Mouse (Mus musculus) midbrain, embryonic 12.5 days (tissue): ENCODE measurements around the gene Carns1. TPM values are rescaled to one million over a fixed set of nuclear protein-coding genes. Genes with fewer than 3 reads are reported as not detected.
A peak's percentile ranks its signal among the peaks of the same experiment; 100 is the strongest.

Source experiments
- ATAC-seq: fragments of 200-750 bp; cut with Nextera tagmentation; 2 replicates; pipeline ENCODE4 v1.8.0; 2017; ENCODE audit warnings: low read depth, moderate TSS enrichment, moderate library complexity; ENCODE audit not compliant: low FRiP score
- H3K27ac ChIP-seq: fragments of 300-500 bp; sonication (generic); replicated peaks from 2 replicates; pipeline ENCODE4 v1.5.1; 2016; ENCODE audit warnings: mild to moderate bottlenecking
- H3K27me3 ChIP-seq: fragments of 300-500 bp; sonication (generic); 2 replicates; pipeline ENCODE4 v1.6.1; 2016; ENCODE audit warnings: mild to moderate bottlenecking
- H3K36me3 ChIP-seq: fragments of 300-500 bp; sonication (generic); 2 replicates; pipeline ENCODE4 v1.6.1; 2016
- H3K4me1 ChIP-seq: fragments of 300-500 bp; sonication (generic); 2 replicates; pipeline ENCODE4 v1.6.1; 2016
- H3K4me2 ChIP-seq: fragments of 300-500 bp; sonication (generic); replicated peaks from 2 replicates; pipeline ENCODE4 v1.6.1; 2016; ENCODE audit warnings: mild to moderate bottlenecking, moderate library complexity
- H3K4me3 ChIP-seq: fragments of 300-500 bp; sonication (generic); 2 replicates; pipeline ENCODE4 v1.5.1; 2016; ENCODE audit warnings: mild to moderate bottlenecking
- H3K9ac ChIP-seq: fragments of 300-500 bp; sonication (generic); replicated peaks from 2 replicates; pipeline ENCODE4 v1.6.1; 2016; ENCODE audit warnings: mild to moderate bottlenecking, moderate library complexity
- H3K9me3 ChIP-seq: fragments of 300-500 bp; sonication (generic); 2 replicates; pipeline ENCODE4 v1.6.1; 2016; ENCODE audit warnings: mild to moderate bottlenecking
- WGBS: fragments of 180-500 bp; shearing (Covaris S2); methylation state at CpG from one replicate; pipeline ENCODE4 v1.1.7; 2016; 5-methylcytosine and 5-hydroxymethylcytosine counted together
- polyA plus RNA-seq: library from polyadenylated mRNA; unstranded; fragments of >200 nt; fragmentation: Nextera tagmentation; extraction: Ambion mirVana; gene quantifications from 2 replicates; pipeline ENCODE4 v1.2.1, GENCODE M21; 2016

The Carns1 gene
- polyA plus RNA-seq, 1 experiment from 2014 or later, result 4.2 TPM

DNA sequence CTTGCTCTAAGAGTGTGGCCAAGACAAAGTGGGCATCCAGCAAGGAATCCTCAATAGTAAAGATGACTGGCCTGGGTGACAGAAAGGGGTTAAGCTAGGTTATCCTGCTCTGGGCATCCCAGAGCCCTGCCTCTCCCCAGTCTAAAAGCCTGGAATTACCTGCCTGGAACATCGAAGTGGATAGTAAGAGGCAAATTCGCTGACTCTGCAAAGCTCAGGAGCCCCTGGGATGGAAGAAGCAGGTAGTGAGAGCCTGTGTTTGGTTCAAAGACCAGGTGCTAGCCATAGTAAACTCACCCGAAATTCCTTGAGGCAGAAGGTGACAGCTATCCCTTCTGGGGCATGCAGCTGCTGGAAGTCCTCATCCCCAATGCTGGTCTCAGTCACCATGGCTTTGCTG is 21.9 kb upstream of the Carns1 start:
- ATAC-seq, result no peak
- Histone ChIP-seq H3K4me2 (no peak overlapping the region), H3K36me3 (peaks cover 56% of the 10 kb centered on the region), H3K9me3 (no peaks in the 10 kb centered on the region), H3K4me3 (no peak overlapping the region), H3K4me1 (peaks cover 44% of the 10 kb centered on the region), H3K27me3 (0 out of 2 replicates have a peak, but pooled peaks cover 1% of the 10 kb centered on the region), H3K9ac (no peak overlapping the region), H3K27ac (0 out of 2 replicates have a peak overlapping the region, but pooled peaks have one; percentile 8)
- 74% methylated on average over 3 of the region's 3 CpGs for WGBS

GRCm38 (mm10) chr19:4196548-4196947 is 21.3 kb upstream of the Carns1 start:
- ATAC-seq, result no peak
- no peaks in the 10 kb centered on the region for H3K9me3 ChIP-seq
- 61% methylated on average over 5 of the region's 5 CpGs for WGBS
- 0 out of 2 replicates have a peak overlapping the region, but pooled peaks have one; percentile 8 for H3K27ac ChIP-seq
- peaks cover 42% of the 10 kb centered on the region for H3K4me1 ChIP-seq
- no peak overlapping the region for H3K4me2 ChIP-seq
- H3K9ac ChIP-seq, result no peak overlapping the region
- no peaks in the 10 kb centered on the region for H3K27me3 ChIP-seq
- H3K4me3 ChIP-seq, result no peak overlapping the region
- H3K36me3 ChIP-seq, result peaks cover 56% of the 10 kb centered on the region

GRCm38 (mm10) chr19:4196048-4196447 is 20.8 kb upstream of the Carns1 start:
- Histone ChIP-seq H3K4me2 (no peak overlapping the region), H3K27ac (no peak overlapping the region), H3K4me3 (no peak overlapping the region), H3K9ac (no peak overlapping the region), H3K36me3 (peaks cover 56% of the 10 kb centered on the region), H3K27me3 (no peaks in the 10 kb centered on the region), H3K9me3 (no peaks in the 10 kb centered on the region), H3K4me1 (peaks cover 46% of the 10 kb centered on the region)
- no peak for ATAC-seq
- WGBS, result 60% methylated on average over 2 of the region's 2 CpGs

DNA sequence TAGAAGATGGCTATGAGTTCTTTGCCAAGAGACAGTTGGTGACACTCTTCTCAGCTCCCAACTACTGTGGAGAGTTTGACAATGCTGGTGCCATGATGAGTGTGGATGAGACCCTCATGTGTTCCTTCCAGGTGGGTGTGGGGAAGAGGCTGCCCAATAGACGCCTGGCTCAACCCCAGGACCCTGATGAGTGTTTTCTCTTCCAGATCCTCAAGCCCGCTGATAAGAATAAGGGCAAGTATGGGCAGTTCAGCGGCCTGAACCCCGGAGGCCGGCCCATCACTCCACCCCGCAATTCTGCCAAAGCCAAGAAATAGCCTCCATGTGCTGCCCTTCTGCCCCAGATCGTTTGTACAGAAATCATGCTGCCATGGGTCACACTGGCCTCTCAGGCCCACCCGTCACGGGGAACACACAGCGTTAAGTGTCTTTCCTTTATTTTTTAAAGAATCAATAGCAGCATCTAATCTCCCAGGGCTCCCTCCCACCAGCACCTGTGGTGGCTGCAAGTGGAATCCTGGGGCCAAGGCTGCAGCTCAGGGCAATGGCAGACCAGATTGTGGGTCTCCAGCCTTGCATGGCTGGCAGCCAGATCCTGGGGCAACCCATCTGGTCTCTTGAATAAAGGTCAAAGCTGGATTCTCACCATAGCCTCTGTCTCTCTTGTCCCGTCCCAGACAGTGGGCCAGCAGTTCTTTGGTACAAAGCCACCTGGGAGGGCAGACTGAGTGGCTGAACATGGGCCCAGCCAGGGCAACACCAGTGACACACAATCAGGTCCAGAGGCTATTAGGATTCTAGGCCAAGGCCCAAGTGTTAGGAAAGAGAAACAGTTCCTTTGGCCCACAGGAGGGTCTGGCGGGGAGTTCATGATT is 19.7 kb upstream of the Carns1 start:
- no peak overlapping the region for H3K9ac ChIP-seq
- no peak overlapping the region for H3K4me3 ChIP-seq
- no peaks in the 10 kb centered on the region for H3K27me3 ChIP-seq
- ATAC-seq, result no peak
- no peak overlapping the region for H3K4me2 ChIP-seq
- H3K36me3 ChIP-seq, result peaks cover 52% of the 10 kb centered on the region
- 82% methylated on average over 12 of the region's 12 CpGs for WGBS
- peaks cover 35% of the 10 kb centered on the region for H3K4me1 ChIP-seq
- H3K9me3 ChIP-seq, result no peaks in the 10 kb centered on the region
- H3K27ac ChIP-seq, result no peak overlapping the region

DNA sequence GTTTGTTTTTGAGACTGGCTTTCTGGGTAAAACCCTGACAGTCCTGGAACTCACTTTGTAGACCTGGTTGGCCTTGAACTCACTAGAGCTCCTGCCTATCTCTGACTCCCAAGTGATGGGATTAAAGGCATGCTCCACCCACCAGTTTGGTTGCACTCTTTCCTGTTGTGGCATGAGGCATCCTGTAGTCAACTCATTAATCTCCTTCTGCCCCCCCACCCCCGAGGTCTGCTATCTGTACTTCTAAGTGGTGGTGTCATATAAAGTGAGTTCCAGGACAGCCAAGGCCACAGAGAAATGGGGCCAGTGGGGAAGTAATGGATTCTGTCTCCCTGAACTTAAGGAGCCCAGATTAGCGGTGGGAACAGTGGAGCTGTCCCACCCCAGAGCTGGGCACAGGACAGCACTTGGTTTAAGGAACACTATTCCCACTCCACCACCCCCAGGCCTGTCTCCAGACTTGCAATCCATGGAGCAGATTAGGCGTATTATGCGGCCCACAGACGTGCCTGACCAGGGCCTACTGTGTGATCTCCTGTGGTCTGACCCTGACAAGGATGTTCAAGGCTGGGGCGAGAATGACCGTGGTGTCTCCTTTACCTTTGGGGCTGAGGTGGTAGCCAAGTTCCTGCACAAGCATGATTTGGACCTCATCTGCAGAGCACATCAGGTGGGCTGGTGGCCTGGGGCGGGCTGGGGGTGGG is 18.9 kb upstream of the Carns1 start:
- no peaks in the 10 kb centered on the region for H3K9me3 ChIP-seq
- WGBS, result 90% methylated on average over 8 of the region's 8 CpGs
- no peak overlapping the region for H3K4me3 ChIP-seq
- no peak overlapping the region for H3K4me2 ChIP-seq
- no peak overlapping the region for H3K9ac ChIP-seq
- H3K36me3 ChIP-seq, result peaks cover 49% of the 10 kb centered on the region
- H3K27ac ChIP-seq, result no peak overlapping the region
- peaks cover 32% of the 10 kb centered on the region for H3K4me1 ChIP-seq
- ATAC-seq, result no peak
- H3K27me3 ChIP-seq, result no peaks in the 10 kb centered on the region

- 69% methylated on average over 6 of the region's 6 CpGs for WGBS
- Histone ChIP-seq H3K27me3 (no peaks in the 10 kb centered on the region), H3K36me3 (peaks cover 49% of the 10 kb centered on the region), H3K4me2 (peak overlapping the region; percentile 90), H3K4me1 (peaks cover 32% of the 10 kb centered on the region), H3K4me3 (peak overlapping the region; percentile 97), H3K27ac (no peak overlapping the region), H3K9me3 (no peaks in the 10 kb centered on the region), H3K9ac (peak overlapping the region; percentile 98)
- no peak for ATAC-seq
These were observed 17.9 kb upstream of the Carns1 start for GRCm38 (mm10) chr19:4193129-4193528.

DNA sequence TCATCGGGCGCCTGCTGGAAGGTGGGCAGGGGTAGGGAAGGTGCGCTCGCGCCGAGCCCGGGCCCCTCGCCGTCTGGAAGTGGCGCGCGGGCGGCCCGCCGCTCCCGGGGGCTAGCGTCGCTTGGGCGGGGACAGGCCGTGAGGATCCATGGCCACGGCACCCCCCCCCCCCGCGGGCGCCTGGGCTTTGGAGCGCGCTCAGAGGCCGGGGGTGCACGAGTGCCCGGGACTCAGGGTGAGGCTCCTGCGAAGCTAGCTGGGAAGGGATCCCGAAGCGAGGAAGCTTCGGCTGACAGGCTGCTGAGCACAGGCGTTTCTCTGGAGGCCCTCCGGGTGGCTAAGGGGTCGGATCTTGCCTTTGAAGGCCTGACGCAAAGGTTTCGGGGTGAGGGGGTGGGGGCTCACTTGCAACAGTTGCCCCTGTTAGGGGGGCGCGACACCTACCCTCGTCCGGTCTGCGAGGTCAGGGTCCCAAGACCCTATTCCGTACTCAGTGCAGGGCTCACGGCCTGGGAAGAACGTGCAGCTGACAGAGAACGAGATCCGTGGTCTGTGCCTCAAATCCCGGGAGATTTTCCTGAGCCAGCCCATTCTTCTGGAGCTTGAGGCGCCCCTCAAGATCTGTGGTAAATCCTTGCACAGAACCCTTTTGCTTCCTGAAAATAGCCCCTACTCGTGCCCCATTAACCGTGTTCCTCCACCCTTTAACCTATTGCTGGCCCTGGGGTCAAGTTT is 17.1 kb upstream of the Carns1 start:
- H3K36me3 ChIP-seq, result peaks cover 43% of the 10 kb centered on the region
- under 1% methylated on average over 39 of the region's 52 CpGs for WGBS

DNA sequence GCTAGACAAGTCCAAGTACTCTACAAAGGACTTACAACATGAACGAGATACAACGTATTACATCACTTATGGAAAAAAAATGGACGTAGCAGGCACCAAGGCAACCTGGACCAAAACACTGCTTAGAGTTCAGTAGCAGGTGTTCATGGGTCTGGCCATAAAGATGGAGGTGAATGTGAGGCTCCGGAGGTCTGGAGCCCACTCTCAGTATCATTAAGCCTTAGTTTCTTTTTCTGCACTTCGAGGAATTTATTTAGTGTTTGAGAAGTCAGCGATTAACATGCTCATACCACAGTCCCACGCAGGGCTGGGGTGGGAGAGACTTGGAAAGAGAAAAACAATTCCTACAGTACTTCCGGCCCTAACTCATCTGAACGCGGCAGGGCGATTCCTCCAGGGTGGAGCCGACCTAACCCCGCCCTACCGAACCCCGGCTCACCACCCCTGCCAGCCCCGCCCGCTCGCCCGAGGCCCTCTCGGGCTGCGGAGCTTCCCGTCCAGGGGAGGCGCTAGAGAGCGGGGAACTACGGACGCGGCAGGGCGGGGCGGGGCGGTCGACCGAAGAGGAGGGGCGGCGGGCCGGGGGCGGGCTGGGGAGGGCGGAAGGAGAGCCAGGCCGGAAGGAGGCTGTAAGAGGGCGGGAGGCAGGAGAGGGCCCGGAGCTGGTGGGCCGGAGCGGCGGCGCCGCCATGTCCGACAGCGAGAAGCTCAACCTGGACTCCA is 16.4 kb upstream of the Carns1 start, which contains the start of gene Ppp1ca:
Ppp1ca (plus strand) TSS at position 538 of the 723 bp plus-strand sequence.
- H3K27ac ChIP-seq, result peak within 1 kb of the TSS; percentile 90
- H3K4me2 ChIP-seq, result peak within 1 kb of the TSS; percentile 90
- H3K27me3 ChIP-seq, result no peaks in the 10 kb centered on the region
- ATAC-seq, result peak; percentile 92
- peak within 1 kb of the TSS; percentile 98 for H3K9ac ChIP-seq
- H3K9me3 ChIP-seq, result no peaks in the 10 kb centered on the region
- peaks cover 31% of the 10 kb centered on the region for H3K4me1 ChIP-seq
- H3K36me3 ChIP-seq, result peaks cover 36% of the 10 kb centered on the region
- WGBS, result 6% methylated on average over 43 of the region's 47 CpGs
- peak within 1 kb of the TSS; percentile 97 for H3K4me3 ChIP-seq

More for the DNA sequence above, 17.1 kb upstream of the Carns1 start:
- peak overlapping the region; percentile 90 for H3K27ac ChIP-seq
- peak overlapping the region; percentile 97 for H3K4me3 ChIP-seq
- ATAC-seq, result peak; percentile 10
- H3K4me2 ChIP-seq, result peak overlapping the region; percentile 90
- H3K9me3 ChIP-seq, result no peaks in the 10 kb centered on the region
- H3K27me3 ChIP-seq, result no peaks in the 10 kb centered on the region
- peaks cover 32% of the 10 kb centered on the region for H3K4me1 ChIP-seq
- peak overlapping the region; percentile 98 for H3K9ac ChIP-seq

GRCm38 (mm10) chr19:4190831-4191334 is 15.6 kb upstream of the Carns1 start, which contains the start of gene Tbc1d10c:
Gene Tbc1d10c (minus strand): TSS chr19:4191284.
- H3K36me3 ChIP-seq, result peaks cover 28% of the 10 kb centered on the region
- peak within 1 kb of the TSS; percentile 98 for H3K9ac ChIP-seq
- 73% methylated on average over 4 of the region's 4 CpGs for WGBS
- peak within 1 kb of the TSS; percentile 90 for H3K27ac ChIP-seq
- H3K27me3 ChIP-seq, result no peaks in the 10 kb centered on the region
- H3K4me3 ChIP-seq, result peak within 1 kb of the TSS; percentile 97
- peak within 1 kb of the TSS; percentile 90 for H3K4me2 ChIP-seq
- H3K9me3 ChIP-seq, result no peaks in the 10 kb centered on the region
- H3K4me1 ChIP-seq, result peaks cover 26% of the 10 kb centered on the region
- no peak for ATAC-seq

GRCm38 (mm10) chr19:4189051-4189620 is 13.9 kb upstream of the Carns1 start:
- Histone ChIP-seq H3K27me3 (no peaks in the 10 kb centered on the region), H3K4me1 (peaks cover 23% of the 10 kb centered on the region), H3K4me2 (no peak overlapping the region), H3K27ac (no peak overlapping the region), H3K36me3 (peaks cover 10% of the 10 kb centered on the region), H3K9ac (no peak overlapping the region), H3K9me3 (no peaks in the 10 kb centered on the region), H3K4me3 (no peak overlapping the region)
- 84% methylated on average over 12 of the region's 12 CpGs for WGBS
- ATAC-seq, result no peak

GRCm38 (mm10) chr19:4187303-4187702 is 12.0 kb upstream of the Carns1 start:
- no peak for ATAC-seq
- Histone ChIP-seq H3K27ac (no peak overlapping the region), H3K9me3 (no peaks in the 10 kb centered on the region), H3K36me3 (no peaks in the 10 kb centered on the region), H3K4me1 (peaks cover 11% of the 10 kb centered on the region), H3K4me2 (no peak overlapping the region), H3K9ac (0 out of 2 replicates have a peak overlapping the region, but pooled peaks have one; percentile 12), H3K4me3 (no peak overlapping the region), H3K27me3 (no peaks in the 10 kb centered on the region)
- 84% methylated on average over 3 of the region's 3 CpGs for WGBS
